Mouse (Mus musculus) stomach, postnatal 0 days (tissue): Measurements from ENCODE around the gene Csnk1e. TPM values are rescaled to one million over a fixed set of nuclear protein-coding genes. Genes with fewer than 3 reads are reported as not detected.

Experiments
- ATAC-seq: fragments of 200-750 bp; cut with Nextera tagmentation; 2 replicates; pipeline ENCODE4 v1.8.0; 2017; ENCODE audit not compliant: low FRiP score, low TSS enrichment
- DNase-seq: peaks from one replicate; pipeline ENCODE4 v3.0.0-alpha.2; 2016; ENCODE audit warnings: low spot score
- H3K27ac ChIP-seq: fragments of 300-500 bp; sonication (generic); replicated peaks from 2 replicates; pipeline ENCODE4 v1.5.1; 2014; ENCODE audit warnings: mild to moderate bottlenecking, control low read depth
- H3K27me3 ChIP-seq: fragments of 300-500 bp; sonication (generic); 2 replicates; pipeline ENCODE4 v1.6.1; 2014; ENCODE audit warnings: low read length; ENCODE audit not compliant: control insufficient read depth, insufficient read depth
- H3K36me3 ChIP-seq: fragments of 300-500 bp; sonication (generic); 2 replicates; pipeline ENCODE4 v1.6.1; 2014; ENCODE audit warnings: low read length, mixed read lengths; ENCODE audit not compliant: control insufficient read depth, insufficient read depth
- H3K4me1 ChIP-seq: fragments of 300-500 bp; sonication (generic); replicated peaks from 2 replicates; pipeline ENCODE4 v1.6.1; 2014; ENCODE audit warnings: antibody characterized with exemption; ENCODE audit not compliant: control insufficient read depth, insufficient read depth
- H3K4me2 ChIP-seq: fragments of 300-500 bp; sonication (generic); replicated peaks from 2 replicates; pipeline ENCODE4 v1.6.1; 2014; ENCODE audit warnings: low read depth, mild to moderate bottlenecking, control low read depth, moderate library complexity
- H3K4me3 ChIP-seq: fragments of 300-500 bp; sonication (generic); 2 replicates; pipeline ENCODE4 v1.5.1; 2014; ENCODE audit warnings: low read depth, low read length, control low read depth
- H3K9ac ChIP-seq: fragments of 300-500 bp; sonication (generic); 2 replicates; pipeline ENCODE4 v1.6.1; 2014; ENCODE audit warnings: mild to moderate bottlenecking, low read length, control low read depth, mixed read lengths
- H3K9me3 ChIP-seq: fragments of 300-500 bp; sonication (generic); 2 replicates; pipeline ENCODE4 v1.6.1; 2016; ENCODE audit warnings: low read length; ENCODE audit not compliant: control insufficient read depth
- CTCF ChIP-seq: IDR thresholded peaks from 2 replicates; pipeline ENCODE4 v1.5.1; 2016; ENCODE audit warnings: antibody characterized with exemption, low read depth, mild to moderate bottlenecking, moderate library complexity
- EP300 ChIP-seq: optimal IDR thresholded peaks from 2 replicates; pipeline ENCODE3; 2016; ENCODE audit warnings: antibody characterized with exemption
- WGBS: fragments of 180-500 bp; shearing (Covaris S2); extraction: QIAGEN DNeasy Blood & Tissue Kit; methylation state at CpG from one replicate; pipeline ENCODE4 v1.1.7; 2014; 5-methylcytosine and 5-hydroxymethylcytosine counted together
- polyA plus RNA-seq: library from polyadenylated mRNA; unstranded; fragments of >200 nt; fragmentation: Nextera tagmentation; extraction: Ambion mirVana; gene quantifications from 2 replicates; pipeline ENCODE4 v1.2.1, GENCODE M21; 2015

The Csnk1e gene
- polyA plus RNA-seq, 1 experiment from 2014 or later = 44.8 TPM

DNA sequence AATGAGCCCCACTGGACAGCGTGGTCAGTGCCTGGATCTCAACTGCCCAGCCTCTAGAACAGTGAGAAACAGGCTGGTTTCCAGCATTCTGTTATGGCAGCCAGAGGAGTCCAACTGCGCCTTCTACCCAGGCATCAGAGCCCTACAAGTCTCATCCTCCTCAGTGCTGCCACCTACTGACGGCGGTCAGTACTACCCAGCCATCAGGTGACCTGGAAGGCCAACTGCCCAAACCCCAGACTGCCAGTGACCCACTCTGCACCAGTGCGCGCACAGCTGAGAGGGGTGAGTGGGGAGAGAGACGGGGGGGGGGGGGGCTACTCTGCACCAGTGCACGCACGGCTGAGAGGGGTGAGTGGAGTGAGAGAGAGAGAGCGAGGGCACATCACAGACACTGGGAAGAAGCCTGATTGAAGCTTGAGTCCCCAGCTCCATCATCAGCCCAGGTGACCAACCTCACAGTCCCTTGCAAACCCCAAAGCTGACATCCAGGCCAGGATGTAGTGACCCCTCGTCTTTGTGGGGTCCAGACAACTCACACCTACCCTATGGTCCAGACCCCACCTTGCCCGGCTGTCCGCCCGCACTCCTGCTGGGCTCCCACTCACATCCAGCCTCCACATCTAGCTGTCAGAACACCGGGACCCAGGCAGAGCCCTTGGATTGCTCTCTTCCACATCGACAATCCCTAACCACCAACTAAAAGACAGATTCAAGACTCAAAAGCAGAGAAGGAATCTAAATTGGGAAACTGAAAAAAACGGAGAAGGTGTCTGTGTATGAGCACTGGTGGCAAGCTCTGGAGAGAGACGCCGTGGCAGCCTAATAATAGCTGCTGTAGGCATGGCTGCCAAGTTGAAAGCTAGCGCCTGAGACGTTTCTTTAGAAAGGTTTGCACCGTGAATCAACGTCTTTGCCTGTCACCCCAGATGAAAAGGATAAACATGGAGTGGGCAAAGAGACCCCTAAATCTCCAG lies 74.6 kb downstream of the Csnk1e start:
- no peak overlapping the region for H3K9ac ChIP-seq
- peak; percentile 64 for ATAC-seq
- peak; percentile 90 for DNase-seq
- H3K9me3 ChIP-seq = no peaks in the 10 kb centered on the region
- 37% methylated on average over 23 of the region's 23 CpGs for WGBS
- H3K4me2 ChIP-seq = no peak overlapping the region; the same call in 1 of the 2 replicates
- no peaks in the 10 kb centered on the region for H3K27me3 ChIP-seq
- TF ChIP-seq CTCF (peak; percentile 88), EP300 (no peak)
- H3K36me3 ChIP-seq = peaks cover 9% of the 10 kb centered on the region; the same call in 1 of the 2 replicates
- no peak overlapping the region for H3K4me3 ChIP-seq
- H3K4me1 ChIP-seq = no peaks in the 10 kb centered on the region
- peak overlapping the region; percentile 40; the same call in 1 of the 2 replicates for H3K27ac ChIP-seq

DNA sequence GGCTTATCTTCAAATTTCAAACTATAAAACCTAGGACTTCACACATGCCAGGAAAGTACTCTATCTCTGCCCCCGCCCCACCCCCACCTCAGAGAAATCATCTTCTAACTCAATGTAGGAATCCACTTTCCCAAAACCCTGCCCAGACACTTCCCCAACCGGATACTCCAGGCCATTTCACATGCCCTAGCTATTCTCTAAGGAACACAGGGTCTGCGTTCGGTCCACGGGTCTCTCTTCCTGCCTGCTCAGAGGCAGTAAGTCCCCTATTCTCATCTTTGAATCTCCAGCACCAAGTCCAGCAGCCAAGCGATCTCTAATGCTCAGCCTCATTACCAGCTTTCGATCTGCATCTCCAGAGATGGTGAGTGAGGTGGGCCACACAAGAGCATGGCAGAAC lies 75.7 kb downstream of the Csnk1e start:
- no peak overlapping the region for H3K4me3 ChIP-seq
- DNase-seq = no peak
- ATAC-seq = no peak
- H3K9ac ChIP-seq = no peak overlapping the region
- H3K4me2 ChIP-seq = no peak overlapping the region
- 89% methylated on average over 7 of the region's 7 CpGs for WGBS
- no peaks in the 10 kb centered on the region for H3K9me3 ChIP-seq
- H3K27ac ChIP-seq = no peak overlapping the region
- peaks cover 9% of the 10 kb centered on the region; the same call in 1 of the 2 replicates for H3K36me3 ChIP-seq
- H3K4me1 ChIP-seq = no peaks in the 10 kb centered on the region
- H3K27me3 ChIP-seq = no peaks in the 10 kb centered on the region
- TF ChIP-seq EP300 = no peak
- no peak for TF ChIP-seq CTCF

DNA sequence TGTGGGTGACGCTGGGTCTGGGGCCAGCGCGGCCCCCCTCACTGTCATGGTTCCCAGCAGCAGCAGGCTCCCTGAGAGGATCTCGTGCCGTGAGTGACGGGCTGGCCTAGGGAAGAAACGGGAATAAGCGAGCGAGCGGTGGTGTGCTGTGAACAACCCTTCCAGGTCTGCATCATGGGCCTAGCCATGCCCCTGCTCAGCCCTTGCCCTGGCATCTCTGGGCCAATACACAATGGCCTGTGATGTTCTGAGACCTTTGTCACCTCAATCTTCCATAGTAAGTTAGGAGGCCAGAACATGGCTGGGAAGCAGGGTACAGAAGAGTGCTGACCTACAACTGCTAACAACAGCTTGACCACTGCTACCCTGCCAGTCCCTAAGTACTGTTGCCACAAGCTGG lies 76.8 kb downstream of the Csnk1e start:
- ATAC-seq = no peak
- 93% methylated on average over 10 of the region's 10 CpGs for WGBS

DNA sequence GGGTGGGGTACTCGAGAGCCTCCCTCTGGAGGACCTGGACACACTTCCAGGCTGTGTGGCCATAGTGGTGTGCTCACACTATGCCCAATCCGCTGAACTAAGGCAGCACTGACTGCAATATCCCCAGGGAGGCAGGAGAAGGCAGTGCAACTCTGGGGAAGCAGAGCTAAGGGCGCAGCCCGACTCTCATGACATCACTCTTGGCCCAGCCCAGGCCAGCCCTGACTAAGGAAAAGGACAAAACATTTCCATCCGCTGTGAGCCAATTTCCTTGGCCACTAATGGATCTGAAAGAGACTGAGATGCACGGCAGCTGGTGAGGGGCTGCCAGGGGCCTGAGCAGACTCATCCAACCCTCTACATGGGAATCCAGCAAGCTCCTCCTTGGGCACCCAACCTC lies 77.7 kb downstream of the Csnk1e start:
- no peaks in the 10 kb centered on the region for H3K9me3 ChIP-seq
- peaks cover 6% of the 10 kb centered on the region; the same call in 1 of the 2 replicates for H3K36me3 ChIP-seq
- WGBS = 54% methylated on average over 6 of the region's 6 CpGs
- H3K27ac ChIP-seq = peak overlapping the region; percentile 71
- H3K4me1 ChIP-seq = no peaks in the 10 kb centered on the region
- DNase-seq (peak; percentile 71), ATAC-seq (peak; percentile 88)
- no peaks in the 10 kb centered on the region for H3K27me3 ChIP-seq
- no peak overlapping the region for H3K4me3 ChIP-seq
- no peak overlapping the region for H3K9ac ChIP-seq
- TF ChIP-seq CTCF = peak; percentile 81
- no peak for TF ChIP-seq EP300
- H3K4me2 ChIP-seq = no peak overlapping the region

More for the DNA sequence above, 76.8 kb downstream of the Csnk1e start:
- TF ChIP-seq EP300 (no peak), CTCF (no peak)
- no peak for DNase-seq
- Histone ChIP-seq H3K9me3 (no peaks in the 10 kb centered on the region), H3K4me2 (no peak overlapping the region), H3K36me3 (peaks cover 6% of the 10 kb centered on the region; the same call in 1 of the 2 replicates), H3K9ac (no peak overlapping the region), H3K27ac (peak overlapping the region; percentile 71), H3K27me3 (no peaks in the 10 kb centered on the region), H3K4me1 (no peaks in the 10 kb centered on the region), H3K4me3 (no peak overlapping the region)

DNA sequence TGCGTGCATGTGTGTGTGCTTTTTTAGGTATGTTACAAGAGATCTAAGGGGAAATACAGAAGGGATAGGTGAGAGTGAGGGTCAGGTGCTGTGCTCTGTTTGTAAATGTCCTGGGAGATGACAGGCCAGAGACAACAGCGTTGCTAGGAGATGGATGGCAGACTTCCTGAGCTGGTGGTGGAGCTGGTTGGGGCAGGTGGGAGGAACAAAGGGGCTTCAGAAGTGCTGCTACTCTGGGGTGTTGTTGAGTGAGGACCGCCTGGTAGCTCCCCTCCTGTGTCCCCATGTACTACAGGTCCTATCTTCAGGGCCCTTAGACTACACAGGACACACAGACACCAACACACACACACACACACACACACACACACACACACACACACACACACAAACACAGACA lies 80.6 kb downstream of the Csnk1e start:
- TF ChIP-seq CTCF (no peak), EP300 (no peak)
- ATAC-seq (no peak), DNase-seq (no peak)
- H3K4me1 ChIP-seq = 0 out of 2 replicates have a peak, but pooled peaks cover 4% of the 10 kb centered on the region
- H3K27ac ChIP-seq = no peak overlapping the region
- H3K9ac ChIP-seq = no peak overlapping the region
- no peak overlapping the region for H3K4me2 ChIP-seq
- WGBS = 46% methylated on average over 3 of the region's 3 CpGs
- H3K4me3 ChIP-seq = no peak overlapping the region
- H3K27me3 ChIP-seq = no peaks in the 10 kb centered on the region
- no peaks in the 10 kb centered on the region for H3K9me3 ChIP-seq
- peaks cover 6% of the 10 kb centered on the region; the same call in 1 of the 2 replicates for H3K36me3 ChIP-seq
